In genomic region chr9:58276346-58276745, GRCm38 (mm10) we compare ENCODE assay signal across 14 mouse cellular contexts. TPM values are rescaled to one million over a fixed set of nuclear protein-coding genes. Genes with fewer than 3 reads are reported as not detected.
A peak's percentile ranks its signal among the peaks of the same experiment; 100 is the strongest.
DNase-seq lines count a peak whose midpoint lies in the region; ATAC-seq and TF ChIP-seq lines count a peak whose summit lies in the region.
"Had no signal": no experiment of that assay in that cellular context is flagged by ENCODE, and none has a peak within 500 bp of the region (broad histone marks: within the 10 kb centered on the region; RNA-seq: fewer than 3 reads in every experiment).

No protein-coding gene starts in this region.

- no peaks in the 10 kb centered on the region for H3K36me3 ChIP-seq in E14TG2a.4 (ENCODE audit: insufficient read depth, low read length)
- H3K36me3 ChIP-seq in forebrain, embryonic 12.5 days (replicated peaks), result no peaks in the 10 kb centered on the region
- H3K36me3 ChIP-seq: neural tube, embryonic 12.5 days had no signal

- peaks cover 70% of the 10 kb centered on the region for H3K4me1 ChIP-seq in E14TG2a.4 (replicated peaks; ENCODE audit: low read depth, low read length)
- peaks cover 52% of the 10 kb centered on the region for H3K4me1 ChIP-seq in bone marrow macrophage, adult 2 months (ENCODE audit: control insufficient read depth, insufficient read depth, low read length)
- H3K4me1 ChIP-seq in forebrain, embryonic 12.5 days, result 0 out of 2 replicates have a peak, but pooled peaks cover 7% of the 10 kb centered on the region

- peak; percentile 64 for DNase-seq in kidney, adult 11 months
- no peak for DNase-seq in kidney, postnatal 10 days
- DNase-seq in kidney, postnatal 36 days, result peak; percentile 71 to 72
- no peak for DNase-seq in lung, postnatal 25 days (ENCODE audit: low spot score)
- DNase-seq in layer of hippocampus, adult 11-12 months (ENCODE audit: low spot score), result no peak
- DNase-seq: cerebellum, adult 9-10 months; heart, adult 18-20 months; heart, postnatal 4 days; lung, adult 18-20 months; midbrain, embryonic 14.5 days had no signal

- H3K9me3 ChIP-seq in E14TG2a.4 (ENCODE audit: low read length), result no peaks in the 10 kb centered on the region
- H3K9me3 ChIP-seq in forebrain, embryonic 12.5 days, result no peaks in the 10 kb centered on the region
- H3K9me3 ChIP-seq: neural tube, embryonic 12.5 days had no signal

- H3K27ac ChIP-seq in bone marrow macrophage, adult 2 months (ENCODE audit: insufficient read depth, low read depth, low read length), result 0 out of 2 replicates have a peak overlapping the region, but pooled peaks have one; percentile 4
- H3K27ac ChIP-seq in forebrain, embryonic 12.5 days, result no peak overlapping the region
- H3K27ac ChIP-seq: neural tube, embryonic 12.5 days had no signal

- no peak for ATAC-seq in forebrain, embryonic 12.5 days (ENCODE audit: low FRiP score)

- TF ChIP-seq CTCF in E14TG2a.4 (conservative IDR thresholded peaks at IDR 0.05; ENCODE audit: low read length), result no peak
- no peak for TF ChIP-seq CTCF in bone marrow macrophage, adult 2 months (IDR thresholded peaks at IDR 0.05; ENCODE audit: low read depth, low read length)

- H3K4me2 ChIP-seq in forebrain, embryonic 12.5 days, result no peak overlapping the region
- H3K4me2 ChIP-seq: neural tube, embryonic 12.5 days had no signal

- no peak overlapping the region for H3K9ac ChIP-seq in forebrain, embryonic 12.5 days

- no peaks in the 10 kb centered on the region for H3K27me3 ChIP-seq in E14TG2a.4 (ENCODE audit: insufficient read depth, low read length)
- H3K27me3 ChIP-seq in forebrain, embryonic 12.5 days, result no peaks in the 10 kb centered on the region
- H3K27me3 ChIP-seq: neural tube, embryonic 12.5 days had no signal

- peak overlapping the region; percentile 79 for H3K4me3 ChIP-seq in E14TG2a.4 (replicated peaks; ENCODE audit: low read length)
- H3K4me3 ChIP-seq in bone marrow macrophage, adult 2 months (ENCODE audit: insufficient read depth, low read length), result no peak overlapping the region
- H3K4me3 ChIP-seq in forebrain, embryonic 12.5 days (replicated peaks), result no peak overlapping the region
- H3K4me3 ChIP-seq: neural tube, embryonic 12.5 days had no signal

- WGBS in forebrain, embryonic 12.5 days, result 68% methylated on average over 5 of the region's 5 CpGs

- no peak for TF ChIP-seq POLR2A in bone marrow macrophage, adult 2 months (IDR thresholded peaks at IDR 0.05; ENCODE audit: borderline replicate concordance, low read depth, low read length)

RNA-seq across cellular contexts. Expression of gene Stoml1, which starts 23.4 kb away (rescaled TPM):
- polyA plus RNA-seq in bone marrow macrophage, adult 2 months (2012; ENCODE audit: insufficient read depth, insufficient read length, missing spikeins), result 21.3 and 25.2 TPM in 2 replicates
- polyA plus RNA-seq in forebrain, embryonic 12.5 days (2016; fragmentation: Nextera tagmentation; extraction: Ambion mirVana), result 52.2 and 53.3 TPM in 2 replicates

RNA-seq across cellular contexts. Expression of gene Pml, which starts 26.8 kb away (rescaled TPM):
- 60.5 and 71.3 TPM in 2 replicates for polyA plus RNA-seq in bone marrow macrophage, adult 2 months (2012; ENCODE audit: insufficient read depth, insufficient read length, missing spikeins)
- 11.1 TPM in 2 replicates for polyA plus RNA-seq in forebrain, embryonic 12.5 days (2016; fragmentation: Nextera tagmentation; extraction: Ambion mirVana)

RNA-seq across cellular contexts. Expression of gene Loxl1, which starts 36.6 kb away (rescaled TPM):
- polyA plus RNA-seq in bone marrow macrophage, adult 2 months (2012; ENCODE audit: insufficient read depth, insufficient read length, missing spikeins), result 1.5 and 1.8 TPM in 2 replicates
- 9.1 and 10.9 TPM in 2 replicates for polyA plus RNA-seq in forebrain, embryonic 12.5 days (2016; fragmentation: Nextera tagmentation; extraction: Ambion mirVana)

Comparison
In these comparisons a context has a peak if more than half of its experiments do, and no peak if none do; other contexts are left out.
1. DNase-seq: peak in kidney, adult 11 months (single experiment) and kidney, postnatal 36 days (2 of 2); none in kidney, postnatal 10 days (single experiment), lung, postnatal 25 days (single experiment) and layer of hippocampus, adult 11-12 months (single experiment).